Mouse (Mus musculus) v-Abl transformed pro-B cells (cell line): ENCODE measurements at regions not wholly inside any gene's neighbourhood (a gene's known extent, or its start where the extent isn't known, plus 50 kb on each side); places are given as distances from the start of the nearest gene placed in this dataset.

Experiments used
- in situ Hi-C, 2 experiments: fragments of 400-800 bp; cut with MboI; formaldehyde crosslinking; loops; one replicate each; pipeline ENCODE4 v1.15.1; 2025; ENCODE audit not compliant: unreplicated experiment in 2 of 2

DNA sequence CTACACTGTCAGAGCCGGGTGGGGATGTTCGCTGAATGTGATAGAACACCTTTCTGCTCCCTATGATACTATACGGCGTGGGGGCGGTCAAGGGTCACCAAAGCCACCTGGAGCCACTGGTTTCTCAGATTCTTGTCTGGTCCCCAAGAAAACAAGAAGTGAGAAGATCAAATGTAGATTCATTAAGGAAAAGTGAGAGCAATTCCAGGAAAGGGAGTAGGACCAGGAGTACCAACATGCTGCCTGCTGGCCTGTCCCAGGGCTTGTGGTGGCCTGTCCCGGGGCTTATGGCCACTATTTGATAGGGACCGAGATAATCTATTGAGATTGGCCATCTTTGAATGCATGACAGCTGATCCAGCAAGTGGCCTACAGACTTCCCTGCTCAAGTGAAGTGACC, 58.8 kb upstream of the Fut8 start:
- in situ Hi-C loops, result no loop called here

DNA sequence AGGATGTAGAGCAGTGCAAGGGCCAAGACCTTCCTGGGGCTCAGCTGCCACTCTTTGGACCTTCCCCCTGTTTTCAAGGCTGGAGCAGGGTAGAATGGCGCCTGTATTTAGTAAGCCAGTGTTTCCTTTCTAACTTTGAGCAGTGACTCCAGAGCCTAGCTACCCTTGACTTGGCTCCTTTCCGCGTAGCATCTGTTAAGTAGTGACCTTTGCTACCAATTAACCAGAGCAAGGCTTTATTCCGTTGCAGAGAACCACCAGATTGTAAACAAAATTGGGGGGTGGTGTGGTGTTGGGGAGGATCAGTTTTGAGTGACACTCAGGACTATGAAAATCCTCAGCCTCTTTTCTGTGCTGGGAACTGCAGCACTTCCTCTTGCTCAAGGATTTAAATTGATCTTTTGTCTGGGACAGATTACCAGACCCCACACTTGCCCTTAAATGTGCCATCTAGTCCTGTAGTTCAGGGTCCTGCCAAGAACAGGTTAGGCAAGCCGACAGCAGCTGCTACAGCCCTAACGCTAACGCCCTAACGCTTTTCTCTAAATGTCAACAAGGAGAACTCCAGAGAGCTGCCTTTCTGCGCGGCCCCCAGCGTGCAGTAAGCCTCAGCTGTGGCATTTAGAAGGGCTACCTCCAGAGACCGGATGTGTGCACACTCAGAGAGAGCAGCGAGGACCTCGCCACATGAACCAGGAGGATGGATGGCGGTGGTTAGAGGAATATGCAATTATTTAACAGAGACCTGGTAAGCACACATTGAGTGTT, 59.9 kb upstream of the Fut8 start:
- in situ Hi-C loops, result no loop called here

DNA sequence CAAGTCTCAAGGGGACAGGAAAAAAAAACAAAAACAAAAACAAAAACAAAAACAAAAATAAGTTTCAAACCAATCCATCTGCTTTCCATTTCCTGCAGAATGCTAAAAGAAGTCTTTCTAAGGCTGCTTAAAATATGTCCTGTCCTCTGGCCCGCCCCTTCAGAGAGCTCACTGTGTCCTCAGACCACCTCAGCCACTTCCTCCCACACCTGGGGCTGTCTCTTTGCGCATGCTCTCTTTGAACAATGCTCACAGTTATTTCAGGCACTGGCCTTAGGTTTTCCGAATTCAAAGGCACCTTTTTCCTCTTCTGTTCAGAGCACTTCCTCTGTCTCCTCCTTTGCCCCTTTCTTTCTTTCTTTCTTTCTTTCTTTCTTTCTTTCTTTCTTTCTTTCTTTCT, 60.6 kb upstream of the Fut8 start:
- in situ Hi-C loops, result no loop called here

- in situ Hi-C loops, result no loop called here
Observed at GRCm38 (mm10) chr12:77174032-77174431, 63.9 kb upstream of the Fut8 start.

DNA sequence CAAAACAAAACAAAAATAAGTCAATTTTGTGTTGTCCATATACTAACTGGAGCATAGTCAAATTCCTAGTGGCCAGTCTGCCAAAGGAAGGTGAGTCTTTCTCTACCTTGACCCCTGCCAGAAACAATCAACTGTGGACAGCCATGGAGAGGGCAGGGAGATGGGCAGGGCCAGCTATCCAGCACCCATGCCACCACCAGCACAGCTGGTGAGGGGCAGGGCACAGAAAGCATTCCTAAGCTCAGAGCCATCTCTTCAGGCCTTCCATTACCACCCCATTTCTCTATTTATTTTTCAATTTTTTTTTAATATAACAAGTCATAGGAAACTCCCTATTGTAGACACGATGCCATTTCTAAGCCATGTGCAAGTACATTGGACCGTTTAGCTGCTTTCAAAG, 65.4 kb upstream of the Fut8 start:
- in situ Hi-C loops, result no loop called here

DNA sequence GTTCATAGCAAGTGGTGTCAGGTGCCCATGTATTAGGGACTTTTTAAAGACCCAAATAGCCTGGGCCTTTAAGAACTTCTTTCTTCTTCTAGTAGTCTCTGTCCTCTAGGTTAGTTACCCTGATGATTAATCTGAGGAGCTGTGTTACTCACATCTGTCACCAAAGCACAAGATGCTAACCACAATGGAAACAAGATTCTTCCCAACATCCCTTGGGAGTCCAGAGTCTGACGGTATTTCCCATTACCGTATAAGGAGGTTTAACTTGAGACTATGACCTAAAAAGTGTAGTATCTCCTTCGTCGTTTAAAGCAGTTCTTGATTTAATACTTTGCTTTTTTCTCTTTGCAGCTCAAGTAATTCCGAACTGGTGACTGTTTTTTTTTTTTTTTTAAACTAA, 67.7 kb upstream of the Fut8 start:
- in situ Hi-C loops, result no loop called here

GRCm38 (mm10) chr12:77168367-77168766, 69.6 kb upstream of the Fut8 start:
- in situ Hi-C loops, result no loop called here

GRCm38 (mm10) chr12:77156698-77157097, 81.2 kb upstream of the Fut8 start:
- in situ Hi-C loops, result loop anchor here in 1 of 2 experiments (10.0 kb wide), 1 partner anchor 378 kb away; no protein-coding TSS in a partner anchor

- in situ Hi-C loops, result loop anchor here in 1 of 2 experiments (10.0 kb wide), 1 partner anchor 379 kb away; no protein-coding TSS in a partner anchor
Observed at GRCm38 (mm10) chr12:77155626-77156025, 82.3 kb upstream of the Fut8 start.

DNA sequence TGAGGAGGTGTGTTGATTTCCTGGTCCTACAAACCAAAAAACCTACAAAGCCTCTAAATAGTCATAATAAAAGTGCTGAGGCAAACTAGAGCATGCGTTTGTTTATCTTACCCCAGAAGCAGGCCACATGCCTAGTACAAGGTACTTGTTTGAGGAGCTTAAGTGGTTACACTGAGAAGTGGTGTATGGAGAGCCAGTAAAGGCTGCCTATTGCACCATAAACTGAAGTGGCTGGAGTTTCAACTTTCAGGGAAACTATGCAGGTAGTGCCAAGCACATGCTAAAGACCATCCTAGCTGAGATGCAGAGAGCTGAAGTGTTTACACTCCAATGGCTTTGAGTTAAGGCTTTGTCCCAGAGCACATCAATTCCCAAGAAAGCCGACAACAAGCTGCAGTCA, 86.5 kb upstream of the Fut8 start:
- in situ Hi-C loops, result loop anchor here in 1 of 2 experiments (10.0 kb wide), 1 partner anchor 383 kb away; no protein-coding TSS in a partner anchor

DNA sequence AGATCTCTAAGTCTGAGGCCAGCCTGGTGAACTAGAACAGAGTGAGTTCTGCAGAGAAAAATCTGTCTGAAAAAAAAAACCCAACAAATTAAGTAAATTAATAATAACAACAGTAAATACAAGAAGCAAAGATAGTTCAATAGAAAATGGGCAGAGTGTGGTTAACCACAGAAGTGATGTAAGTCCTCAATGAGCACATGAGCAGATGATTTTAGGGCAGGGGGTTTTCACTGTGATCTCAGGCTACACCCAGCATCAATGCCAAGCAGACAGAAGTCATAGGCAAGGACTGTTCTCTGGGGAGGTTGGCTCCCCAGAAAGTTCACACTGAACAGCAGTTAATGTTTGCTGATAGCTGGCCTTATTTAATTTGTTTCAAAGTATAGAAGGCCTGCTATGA, 88.1 kb upstream of the Fut8 start:
- in situ Hi-C loops, result loop anchor here in 1 of 2 experiments (5.0 to 10.0 kb wide), 3 partner anchors 87 to 385 kb away; partner anchors contain the start of gene Fut8

GRCm38 (mm10) chr12:77148146-77148545, 89.8 kb upstream of the Fut8 start:
- in situ Hi-C loops, result loop anchor here in 1 of 2 experiments (5.0 to 10.0 kb wide), 2 partner anchors 89 to 93 kb away; partner anchors contain the start of gene Fut8

- in situ Hi-C loops, result loop anchor here in 1 of 2 experiments (10.0 kb wide), 1 partner anchor 89 kb away; no protein-coding TSS in a partner anchor
Observed at GRCm38 (mm10) chr12:77143958-77144357, 94.0 kb upstream of the Fut8 start.

DNA sequence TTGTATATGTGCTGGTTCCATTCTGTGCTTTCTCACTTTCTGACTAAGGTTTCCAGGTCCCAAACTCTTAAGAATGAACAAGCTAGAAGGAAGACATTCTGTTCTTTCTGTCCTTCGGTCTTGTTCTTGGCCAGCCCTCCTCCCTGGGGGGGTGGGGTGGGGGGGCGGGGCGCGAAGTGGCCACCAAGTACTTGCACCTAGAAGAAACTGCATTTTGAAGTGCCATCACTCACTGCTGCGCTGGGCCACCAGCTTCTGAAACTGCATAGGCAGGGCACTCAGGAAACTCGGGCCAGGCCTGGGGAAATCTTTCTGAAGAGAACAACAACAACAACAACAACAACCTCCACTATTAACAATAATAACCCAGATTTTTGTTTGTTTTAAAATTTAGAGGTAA, 94.4 kb upstream of the Fut8 start:
- in situ Hi-C loops, result loop anchor here in 1 of 2 experiments (10.0 kb wide), 1 partner anchor 89 kb away; no protein-coding TSS in a partner anchor

DNA sequence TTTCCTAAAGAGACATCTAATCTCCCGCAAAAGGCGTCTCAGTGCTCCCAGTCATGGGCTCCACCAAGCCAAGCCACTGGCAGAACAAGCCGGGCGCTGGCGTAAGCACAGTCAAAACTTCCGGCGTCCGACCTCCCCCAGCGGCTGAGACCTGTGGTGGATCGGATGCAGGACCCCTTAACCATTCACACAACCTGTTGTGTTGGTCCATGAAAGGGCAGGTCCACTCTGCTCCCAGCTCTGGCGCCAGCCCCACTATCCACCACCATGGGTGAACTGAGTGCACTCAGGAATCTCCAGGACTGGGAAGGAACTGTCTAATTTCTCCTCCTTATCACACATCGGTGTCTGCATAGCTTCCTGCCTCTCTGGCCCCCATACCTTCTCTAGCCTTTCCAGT, 94.8 kb upstream of the Fut8 start:
- in situ Hi-C loops, result loop anchor here in 1 of 2 experiments (10.0 kb wide), 1 partner anchor 88 kb away; no protein-coding TSS in a partner anchor

- in situ Hi-C loops, result loop anchor here in 1 of 2 experiments (10.0 kb wide), 1 partner anchor 87 kb away; no protein-coding TSS in a partner anchor
Observed at GRCm38 (mm10) chr12:77142224-77142623, 95.7 kb upstream of the Fut8 start.

- in situ Hi-C loops, result loop anchor here in 1 of 2 experiments (10.0 kb wide), 1 partner anchor 87 kb away; no protein-coding TSS in a partner anchor
Observed at GRCm38 (mm10) chr12:77141260-77142201, 96.4 kb upstream of the Fut8 start.

- in situ Hi-C loops, result loop anchor here in 1 of 2 experiments (10.0 kb wide), 1 partner anchor 86 kb away; no protein-coding TSS in a partner anchor
Observed at GRCm38 (mm10) chr12:77140656-77141055, 97.3 kb upstream of the Fut8 start.

GRCm38 (mm10) chr12:77140141-77140540, 97.8 kb upstream of the Fut8 start:
- in situ Hi-C loops, result loop anchor here in 1 of 2 experiments (10.0 kb wide), 1 partner anchor 85 kb away; no protein-coding TSS in a partner anchor

GRCm38 (mm10) chr12:77139718-77140117, 98.2 kb upstream of the Fut8 start:
- in situ Hi-C loops, result loop anchor here (5.0 to 10.0 kb wide), 4 partner anchors 82 to 395 kb away; partner anchors contain the start of gene Fut8 (in 1 of the 2)
